Mouse (Mus musculus): ENCODE measurements around the gene Birc2. TPM values are rescaled to one million over a fixed set of nuclear protein-coding genes. Genes with fewer than 3 reads are reported as not detected.

The Birc2 gene
- polyA plus RNA-seq, 1 experiment = 21.0 TPM

GRCm38 (mm10) chr9:7786086-7786485, 50.8 kb downstream of the Birc2 start:
- no peak for DNase-seq (ENCODE audit: low read depth)

- no peak for DNase-seq (ENCODE audit: low read depth)
Measured at GRCm38 (mm10) chr9:7785396-7785795, 51.5 kb downstream of the Birc2 start.

- DNase-seq (ENCODE audit: low read depth) = no peak
Measured at GRCm38 (mm10) chr9:7784615-7785012, 52.2 kb downstream of the Birc2 start.

- no peak for DNase-seq (ENCODE audit: low read depth)
Measured at GRCm38 (mm10) chr9:7783823-7784614, 52.8 kb downstream of the Birc2 start.

GRCm38 (mm10) chr9:7780250-7781150, 56.4 kb downstream of the Birc2 start:
- DNase-seq (ENCODE audit: low read depth) = no peak

- DNase-seq (ENCODE audit: low read depth) = no peak
Measured at GRCm38 (mm10) chr9:7779786-7780185, 57.1 kb downstream of the Birc2 start.

- no peak for DNase-seq (ENCODE audit: low read depth)
Measured at GRCm38 (mm10) chr9:7778771-7779170, 58.1 kb downstream of the Birc2 start.

- no peak for DNase-seq (ENCODE audit: low read depth)
Measured at GRCm38 (mm10) chr9:7777652-7778051, 59.2 kb downstream of the Birc2 start.

- DNase-seq (ENCODE audit: low read depth) = no peak
Measured at GRCm38 (mm10) chr9:7776940-7777339, 59.9 kb downstream of the Birc2 start.

- DNase-seq (ENCODE audit: low read depth) = no peak
Measured at GRCm38 (mm10) chr9:7775986-7776385, 60.9 kb downstream of the Birc2 start.

GRCm38 (mm10) chr9:7775011-7775410, 61.9 kb downstream of the Birc2 start:
- DNase-seq (ENCODE audit: low read depth) = no peak

- no peak for DNase-seq (ENCODE audit: low read depth)
Measured at GRCm38 (mm10) chr9:7774538-7774937, 62.3 kb downstream of the Birc2 start.

GRCm38 (mm10) chr9:7773686-7774085, 63.2 kb downstream of the Birc2 start:
- DNase-seq (ENCODE audit: low read depth) = no peak

GRCm38 (mm10) chr9:7772773-7773454, 64.0 kb downstream of the Birc2 start:
- no peak for DNase-seq (ENCODE audit: low read depth)

- no peak for DNase-seq (ENCODE audit: low read depth)
Measured at GRCm38 (mm10) chr9:7772361-7772760, 64.5 kb downstream of the Birc2 start.

- DNase-seq (ENCODE audit: low read depth) = no peak
Measured at GRCm38 (mm10) chr9:7769491-7769890, 67.4 kb downstream of the Birc2 start.

GRCm38 (mm10) chr9:7769081-7769480, 67.8 kb downstream of the Birc2 start:
- DNase-seq (ENCODE audit: low read depth) = no peak

Other genes with a start within 250 kb of the Birc2 start
- not detected in 2 replicates for gene Mmp20, start 208.8 kb downstream of the Birc2 start, polyA plus RNA-seq (2012; rRNA removed)
- gene Mmp7, start 145.0 kb downstream of the Birc2 start, polyA plus RNA-seq (2012; rRNA removed) = 41.6 and 53.2 TPM in 2 replicates
- gene Tmem123, start 73.0 kb downstream of the Birc2 start, polyA plus RNA-seq (2012; rRNA removed) = 80.9 and 81.0 TPM in 2 replicates
- gene Birc3, start 36.1 kb upstream of the Birc2 start, polyA plus RNA-seq (2012; rRNA removed) = 19.0 and 20.5 TPM in 2 replicates
- gene Yap1, start 167.5 kb upstream of the Birc2 start, polyA plus RNA-seq (2012; rRNA removed) = 51.5 and 59.0 TPM in 2 replicates
- 3.3 and 3.4 TPM in 2 replicates for gene Cfap300, start 205.8 kb upstream of the Birc2 start, polyA plus RNA-seq (2012; rRNA removed)

Data from gonadal fat pad, adult 2 months (tissue).